Mouse (Mus musculus) brown adipose tissue, adult 24 weeks (tissue): Measurements from ENCODE around the gene Gpsm3. TPM values are rescaled to one million over a fixed set of nuclear protein-coding genes. Genes with fewer than 3 reads are reported as not detected.

Experiments used
- polyA plus RNA-seq: library from polyadenylated mRNA; stranded (reverse); fragments of >200 nt; gene quantifications from 2 replicates; pipeline ENCODE4 v1.2.4, GENCODE M21; 2012; ENCODE audit not compliant: missing spikeins, insufficient read depth, insufficient read length

The Gpsm3 gene
- polyA plus RNA-seq, 1 experiment = 7.5 TPM

Other genes with a start within 250 kb of the Gpsm3 start
- 0.67 TPM in 1 of 2 replicates, not detected in the other for gene Btnl2, start 235.0 kb upstream of the Gpsm3 start, polyA plus RNA-seq
- gene Btnl1, start 212.7 kb upstream of the Gpsm3 start, polyA plus RNA-seq = not detected in 2 replicates
- not detected in 2 replicates for gene BC051142, start 191.0 kb upstream of the Gpsm3 start, polyA plus RNA-seq
- not detected in 2 replicates for gene Btnl4, start 112.5 kb upstream of the Gpsm3 start, polyA plus RNA-seq
- not detected in 2 replicates for gene Btnl6, start 72.5 kb upstream of the Gpsm3 start, polyA plus RNA-seq
- 3.8 and 8.8 TPM in 2 replicates for gene Notch4, start 25.5 kb upstream of the Gpsm3 start, polyA plus RNA-seq
- 19.9 and 35.5 TPM in 2 replicates for gene Pbx2, start 1.5 kb downstream of the Gpsm3 start, polyA plus RNA-seq
- gene Ager, start 8.1 kb downstream of the Gpsm3 start, polyA plus RNA-seq = not detected in 2 replicates
- 104 and 110 TPM in 2 replicates for gene Rnf5, start 13.9 kb downstream of the Gpsm3 start, polyA plus RNA-seq
- 89.0 and 120 TPM in 2 replicates for gene Agpat1, start 14.5 kb downstream of the Gpsm3 start, polyA plus RNA-seq
- gene Egfl8, start 26.2 kb downstream of the Gpsm3 start, polyA plus RNA-seq = 1.4 TPM in 1 of 2 replicates, not detected in the other
- 30.2 and 32.3 TPM in 2 replicates for gene Ppt2, start 38.7 kb downstream of the Gpsm3 start, polyA plus RNA-seq
- gene Prrt1, start 39.7 kb downstream of the Gpsm3 start, polyA plus RNA-seq = not detected in 2 replicates
- 11.1 and 26.4 TPM in 2 replicates for gene Fkbpl, start 55.0 kb downstream of the Gpsm3 start, polyA plus RNA-seq
- 16.2 and 17.1 TPM in 2 replicates for gene Atf6b, start 57.3 kb downstream of the Gpsm3 start, polyA plus RNA-seq
- gene Tnxb, start 80.7 kb downstream of the Gpsm3 start, polyA plus RNA-seq = 9.7 and 10.1 TPM in 2 replicates
- gene C4b, start 154.1 kb downstream of the Gpsm3 start, polyA plus RNA-seq = 17.7 and 28.0 TPM in 2 replicates
- not detected in 2 replicates for gene Cyp21a1, start 214.8 kb downstream of the Gpsm3 start, polyA plus RNA-seq
- gene Stk19, start 247.1 kb downstream of the Gpsm3 start, polyA plus RNA-seq = 18.5 and 20.3 TPM in 2 replicates
- gene Dxo, start 247.2 kb downstream of the Gpsm3 start, polyA plus RNA-seq = 15.3 and 17.2 TPM in 2 replicates